Mouse (Mus musculus) lung, postnatal 36 days (tissue): ENCODE measurements around the gene Cgnl1.
A peak's percentile ranks its signal among the peaks of the same experiment; 100 is the strongest.

Experiments used
- DNase-seq: peaks from one replicate; pipeline ENCODE4 v3.0.0; 2022; ENCODE audit warnings: mixed read lengths

Gene Cgnl1

GRCm38 (mm10) chr9:71666432-71666831 is 105.0 kb downstream of the Cgnl1 start:
- DNase-seq, result peak; percentile 69

DNA sequence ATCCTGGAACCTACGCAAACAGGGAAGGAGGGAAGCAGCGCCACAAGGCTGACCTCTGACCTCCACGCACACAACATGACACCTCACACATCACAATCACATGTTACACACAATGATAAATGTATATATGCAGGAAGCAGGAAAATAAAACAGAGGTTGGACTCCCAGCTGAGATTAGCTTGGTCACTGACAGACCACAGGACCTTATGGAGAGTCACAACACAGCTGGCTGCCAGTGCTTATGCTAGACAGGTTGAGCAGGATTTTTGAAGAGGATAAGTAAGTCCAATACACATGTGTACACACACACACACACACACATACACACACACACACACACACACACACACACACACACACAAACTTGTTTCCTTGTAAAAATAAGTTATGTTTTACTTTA is 105.9 kb downstream of the Cgnl1 start:
- DNase-seq, result peak; percentile 53

- DNase-seq, result no peak
Measured at GRCm38 (mm10) chr9:71664855-71665254, 106.5 kb downstream of the Cgnl1 start.

GRCm38 (mm10) chr9:71663421-71664217 is 107.8 kb downstream of the Cgnl1 start:
- DNase-seq, result peak; percentile 89

DNA sequence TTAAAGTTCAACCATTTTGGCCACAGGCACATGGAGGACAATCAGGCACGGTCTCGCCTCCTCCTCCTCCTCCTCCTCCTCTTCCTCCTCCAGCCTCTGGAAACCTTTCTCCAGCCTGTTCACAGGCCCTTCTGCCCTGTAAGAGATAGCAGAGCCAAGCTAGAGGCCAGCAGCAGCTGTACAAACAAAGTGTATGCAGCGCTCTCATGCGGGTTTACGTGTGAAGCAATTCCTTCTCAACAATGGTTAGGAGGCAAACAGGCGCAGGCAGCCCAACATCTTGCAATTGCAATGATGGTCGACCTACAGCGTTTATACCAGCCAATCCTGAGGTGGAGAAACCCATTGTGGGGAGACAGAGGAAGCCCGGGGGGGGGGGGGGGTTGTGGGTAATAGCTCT is 110.9 kb downstream of the Cgnl1 start:
- no peak for DNase-seq

DNA sequence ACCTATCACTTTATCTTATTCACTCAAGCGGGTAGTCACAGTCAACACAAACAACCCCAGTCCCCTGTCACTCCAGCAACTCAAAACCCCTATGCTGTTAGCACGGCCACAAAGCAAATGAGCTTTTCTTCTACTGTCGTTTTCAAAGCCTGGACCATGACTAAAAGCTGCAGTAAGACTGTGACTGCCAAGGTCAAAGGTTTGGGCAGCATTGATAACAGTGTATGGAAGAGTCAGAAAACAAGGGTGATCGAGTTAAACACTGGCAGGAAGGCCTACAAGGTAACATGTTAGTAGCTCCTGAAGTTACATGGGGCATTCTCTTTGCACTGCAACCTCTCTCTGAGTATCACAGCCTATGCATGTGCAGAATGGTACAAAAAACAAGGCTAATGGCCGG is 111.7 kb downstream of the Cgnl1 start:
- no peak for DNase-seq

DNA sequence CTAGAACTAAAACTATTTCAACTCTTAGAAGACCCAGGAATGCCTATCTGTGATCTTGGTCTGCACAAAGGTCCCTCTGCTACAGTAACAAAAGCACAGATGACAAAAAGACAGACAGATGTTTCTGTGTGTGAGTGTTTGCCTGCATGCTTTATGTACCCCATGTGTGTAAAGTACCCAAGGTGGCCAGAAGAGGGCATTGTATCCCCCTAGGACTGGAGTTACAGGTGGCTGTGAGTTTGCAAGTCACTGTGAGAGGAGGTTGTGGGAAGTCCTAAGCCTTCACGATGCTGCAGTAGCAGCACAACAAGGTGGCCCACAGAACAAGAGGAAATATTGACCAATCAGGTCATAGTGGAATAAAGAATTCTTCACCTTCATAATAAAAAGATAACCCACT is 114.2 kb downstream of the Cgnl1 start:
- DNase-seq, result no peak

DNA sequence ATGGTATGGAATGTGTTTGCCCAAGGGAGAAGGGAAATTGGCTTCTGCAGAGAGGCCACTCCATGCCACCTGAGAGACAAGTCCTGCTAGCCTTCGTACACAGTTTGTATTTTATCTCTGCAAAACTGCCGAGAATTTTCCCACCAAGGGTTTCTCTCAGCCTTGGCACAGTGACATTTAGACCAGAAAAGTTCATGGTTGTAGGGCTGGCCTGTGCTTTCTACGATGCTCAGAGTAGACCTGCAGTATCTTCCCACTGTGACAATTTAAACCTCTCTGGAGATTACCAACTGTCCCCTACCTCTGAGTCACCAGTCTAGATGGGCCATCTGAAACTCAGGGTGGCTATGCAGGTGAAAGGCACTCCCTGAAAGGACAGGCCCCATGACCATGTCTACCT is 116.5 kb downstream of the Cgnl1 start:
- no peak for DNase-seq

DNA sequence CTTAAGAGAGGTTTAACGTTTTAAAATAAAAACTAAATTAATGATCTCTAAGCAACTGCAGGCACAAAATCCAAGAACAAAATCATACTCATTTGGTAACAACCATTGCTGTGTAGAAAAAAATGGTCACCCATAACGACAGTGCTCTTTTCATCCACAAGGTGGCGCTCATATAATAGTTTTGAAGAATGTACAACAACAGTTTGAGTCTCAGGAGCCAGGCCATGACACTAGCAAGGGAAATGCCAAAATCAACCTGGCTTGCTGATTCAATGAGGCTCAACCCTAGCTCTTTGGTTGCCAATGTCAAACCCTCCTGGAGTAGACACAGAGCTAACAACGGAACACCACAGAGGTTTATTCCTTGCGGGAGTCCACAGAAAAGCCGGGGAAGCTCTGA is 125.3 kb downstream of the Cgnl1 start:
- peak; percentile 93 for DNase-seq

DNA sequence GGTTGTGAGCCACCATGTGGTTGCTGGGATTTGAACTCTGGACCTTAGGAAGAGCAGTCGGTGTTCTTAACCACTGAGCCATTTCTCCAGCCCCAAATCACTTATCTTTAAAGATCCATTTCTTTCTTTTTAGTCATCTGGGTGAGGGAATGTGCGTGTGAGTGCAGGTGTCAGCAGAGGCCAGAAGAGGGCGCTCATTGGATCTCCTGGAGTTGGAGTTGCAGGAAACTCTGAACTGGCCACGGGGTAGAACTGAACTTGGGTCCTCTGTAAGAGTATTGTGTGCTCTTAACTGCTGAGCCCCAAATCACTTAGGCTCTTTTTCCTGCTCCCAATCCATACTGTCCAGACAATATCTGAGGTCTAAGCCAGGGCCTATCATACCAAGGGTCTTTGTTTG is 127.8 kb downstream of the Cgnl1 start:
- DNase-seq, result no peak

DNA sequence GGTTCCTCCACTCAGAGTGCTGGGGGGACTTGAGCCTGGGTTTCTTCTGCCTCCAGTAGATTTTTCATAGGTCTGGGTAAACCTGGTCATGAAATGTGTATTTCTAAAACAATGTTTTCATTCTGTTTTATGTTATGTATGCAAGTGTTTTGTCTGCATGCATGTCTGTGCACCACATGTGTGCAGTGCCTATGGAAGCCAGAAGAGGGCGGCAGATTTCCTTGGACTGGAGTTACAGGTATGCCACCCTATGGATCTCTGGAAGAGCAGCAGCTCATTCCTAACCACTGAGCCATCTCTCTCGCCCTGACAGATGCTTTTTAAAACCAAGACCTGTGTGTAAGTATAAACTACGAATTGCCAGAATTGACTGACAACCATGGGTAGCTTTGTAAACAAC is 129.1 kb downstream of the Cgnl1 start:
- no peak for DNase-seq

GRCm38 (mm10) chr9:71640361-71640927 is 131.0 kb downstream of the Cgnl1 start:
- DNase-seq, result no peak

GRCm38 (mm10) chr9:71638198-71638597 is 133.2 kb downstream of the Cgnl1 start:
- DNase-seq, result no peak

- DNase-seq, result no peak
Measured at GRCm38 (mm10) chr9:71636854-71637253, 134.5 kb downstream of the Cgnl1 start.

- DNase-seq, result no peak
Measured at GRCm38 (mm10) chr9:71635627-71636026, 135.8 kb downstream of the Cgnl1 start.

- no peak for DNase-seq
Measured at GRCm38 (mm10) chr9:71634916-71635315, 136.5 kb downstream of the Cgnl1 start.

DNA sequence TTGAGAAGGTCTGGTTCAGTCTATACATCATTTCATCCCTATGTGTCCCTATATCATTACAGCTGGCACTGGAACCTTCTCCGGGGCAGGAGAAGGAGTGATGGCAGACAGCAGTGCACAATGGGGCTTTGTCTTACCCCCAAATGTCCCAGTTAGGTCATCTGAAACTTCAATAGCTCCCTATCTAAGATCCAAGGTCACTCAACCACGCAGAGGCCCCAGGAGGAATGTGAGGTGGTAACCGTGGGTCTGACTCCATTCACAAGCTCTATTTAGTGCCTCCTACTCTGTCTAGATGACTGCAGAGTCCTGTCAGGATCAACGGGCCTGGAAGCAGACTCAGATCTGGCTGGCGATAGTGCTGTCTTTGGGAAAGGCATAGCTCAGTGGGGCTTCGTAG is 142.5 kb downstream of the Cgnl1 start:
- no peak for DNase-seq

DNA sequence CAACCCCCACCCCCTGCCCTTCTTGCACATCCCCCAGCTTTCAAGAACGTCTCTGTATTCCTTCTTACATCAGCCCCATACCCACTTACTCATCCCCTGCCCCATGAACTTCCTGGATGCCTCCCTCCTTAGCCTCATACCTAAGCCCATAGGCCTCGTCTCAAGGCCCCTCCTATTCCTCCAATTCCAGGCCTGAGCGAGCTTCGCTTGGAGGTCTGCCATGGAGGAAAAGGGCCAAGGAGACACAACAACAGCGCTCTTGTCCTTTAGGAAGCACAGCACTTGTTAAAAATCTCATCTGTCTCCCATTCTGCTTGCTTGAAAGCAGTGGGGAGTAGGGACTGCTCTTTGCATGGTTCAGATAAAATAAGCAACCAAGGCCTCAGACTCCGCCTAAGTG is 143.1 kb downstream of the Cgnl1 start:
- no peak for DNase-seq

- no peak for DNase-seq
Measured at GRCm38 (mm10) chr9:71625961-71626360, 145.4 kb downstream of the Cgnl1 start.

DNA sequence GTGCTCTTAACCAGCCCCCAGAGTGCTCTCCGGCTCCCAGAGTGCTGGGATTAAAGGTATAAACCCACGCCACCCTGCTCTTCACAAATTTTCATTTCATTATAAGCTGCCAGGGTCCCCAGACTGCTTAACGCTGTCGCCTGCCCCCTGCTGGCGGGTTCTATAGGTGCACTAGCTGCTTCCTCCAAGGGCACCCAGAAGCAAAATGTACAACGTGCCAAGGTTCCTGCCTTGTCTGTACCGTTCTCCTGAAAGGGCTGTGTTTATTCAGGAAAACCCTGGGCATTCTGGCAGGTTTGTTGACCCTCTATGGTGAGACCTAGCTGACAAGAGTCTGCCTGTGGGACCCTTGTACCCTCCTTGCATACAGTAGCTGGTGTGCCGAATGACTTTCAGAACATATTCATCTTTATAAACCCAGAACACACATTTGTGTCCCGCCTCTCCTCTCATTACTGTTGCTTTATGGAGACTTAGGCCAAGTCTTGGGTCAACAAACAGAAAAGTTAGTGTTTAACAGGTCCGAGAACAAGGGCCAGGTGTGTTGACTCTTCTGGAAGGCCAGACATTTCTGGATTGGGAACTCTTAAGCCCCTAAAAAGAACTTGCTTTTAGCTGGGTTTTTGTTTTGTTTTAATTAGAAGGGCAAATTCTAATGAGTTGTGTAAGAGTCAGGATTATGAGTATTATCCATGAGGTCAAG is 146.5 kb downstream of the Cgnl1 start:
- peak; percentile 88 for DNase-seq

- peak; percentile 64 for DNase-seq
Measured at GRCm38 (mm10) chr9:71623871-71624569, 147.4 kb downstream of the Cgnl1 start.

- no peak for DNase-seq
Measured at GRCm38 (mm10) chr9:71622593-71622992, 148.8 kb downstream of the Cgnl1 start.

GRCm38 (mm10) chr9:71621968-71622367 is 149.4 kb downstream of the Cgnl1 start:
- peak; percentile 29 for DNase-seq
